Mouse (Mus musculus) liver, adult 2 months (tissue): Measurements from ENCODE around the gene Gm11172. TPM values are rescaled to one million over a fixed set of nuclear protein-coding genes. Genes with fewer than 3 reads are reported as not detected.

Source experiments
- DNase-seq: peaks from one replicate; pipeline ENCODE4 v3.0.0-alpha.2; 2011; ENCODE audit warnings: low read depth, low spot score; ENCODE audit errors: extremely low read depth
- H3K27ac ChIP-seq: fragments of 200-500 bp; replicated peaks from 2 replicates; pipeline ENCODE4 v1.5.1; 2012; ENCODE audit warnings: low read depth, mild to moderate bottlenecking, control low read depth, inconsistent platforms, low read length; ENCODE audit not compliant: insufficient read depth
- H3K27me3 ChIP-seq: fragments of 200-500 bp; 2 replicates; pipeline ENCODE4 v1.6.1; 2012; ENCODE audit warnings: mild to moderate bottlenecking, moderate library complexity, low read length, inconsistent platforms; ENCODE audit not compliant: control insufficient read depth, insufficient read depth
- H3K36me3 ChIP-seq: fragments of 200-500 bp; 2 replicates; pipeline ENCODE4 v1.6.1; 2012; ENCODE audit warnings: low read length, inconsistent platforms; ENCODE audit not compliant: control insufficient read depth, insufficient read depth
- H3K4me1 ChIP-seq: fragments of 200-500 bp; 2 replicates; pipeline ENCODE4 v1.6.1; 2011; ENCODE audit warnings: low read length; ENCODE audit not compliant: control insufficient read depth, insufficient read depth
- H3K4me3 ChIP-seq: fragments of 200-500 bp; 2 replicates; pipeline ENCODE4 v1.5.1; 2011; ENCODE audit warnings: low read depth, mild to moderate bottlenecking, control low read depth, low read length, moderate library complexity; ENCODE audit not compliant: insufficient read depth
- H3K79me2 ChIP-seq: fragments of 200-500 bp; 2 replicates; pipeline ENCODE4 v1.6.1; 2012; ENCODE audit warnings: inconsistent platforms, mild to moderate bottlenecking, low read length, moderate library complexity; ENCODE audit not compliant: control insufficient read depth, insufficient read depth
- H3K9ac ChIP-seq: fragments of 200-500 bp; 2 replicates; pipeline ENCODE4 v1.6.1; 2012; ENCODE audit warnings: low read depth, mild to moderate bottlenecking, control low read depth, inconsistent platforms, low read length
- CTCF ChIP-seq: fragments of 200-500 bp; IDR thresholded peaks from 2 replicates; pipeline ENCODE4 v1.5.1; 2011; ENCODE audit warnings: low read depth, low read length, control low read depth
- POLR2A ChIP-seq: fragments of 200-500 bp; IDR thresholded peaks from 2 replicates; pipeline ENCODE4 v1.6.1; 2011; ENCODE audit warnings: low read length, control low read depth; ENCODE audit not compliant: insufficient read depth; ENCODE audit errors: extremely low read depth
- WGBS: fragments of 180-500 bp; shearing (Covaris S2); methylation state at CpG from one replicate; pipeline ENCODE4 v1.1.7; 2018; 5-methylcytosine and 5-hydroxymethylcytosine counted together
- polyA plus RNA-seq: library from polyadenylated mRNA; depleted of rRNA; stranded (reverse); fragments of >200 nt; gene quantifications from 2 replicates; pipeline ENCODE4 v1.2.3, GENCODE M21; 2012
- total RNA-seq: library from RNA; depleted of rRNA; stranded (reverse); fragments of >200 nt; gene quantifications from 2 replicates; pipeline ENCODE4 v1.2.3, GENCODE M21; 2014

Gm11172 gene
- total and polyA plus RNA-seq, 2 experiments = not detected

DNA sequence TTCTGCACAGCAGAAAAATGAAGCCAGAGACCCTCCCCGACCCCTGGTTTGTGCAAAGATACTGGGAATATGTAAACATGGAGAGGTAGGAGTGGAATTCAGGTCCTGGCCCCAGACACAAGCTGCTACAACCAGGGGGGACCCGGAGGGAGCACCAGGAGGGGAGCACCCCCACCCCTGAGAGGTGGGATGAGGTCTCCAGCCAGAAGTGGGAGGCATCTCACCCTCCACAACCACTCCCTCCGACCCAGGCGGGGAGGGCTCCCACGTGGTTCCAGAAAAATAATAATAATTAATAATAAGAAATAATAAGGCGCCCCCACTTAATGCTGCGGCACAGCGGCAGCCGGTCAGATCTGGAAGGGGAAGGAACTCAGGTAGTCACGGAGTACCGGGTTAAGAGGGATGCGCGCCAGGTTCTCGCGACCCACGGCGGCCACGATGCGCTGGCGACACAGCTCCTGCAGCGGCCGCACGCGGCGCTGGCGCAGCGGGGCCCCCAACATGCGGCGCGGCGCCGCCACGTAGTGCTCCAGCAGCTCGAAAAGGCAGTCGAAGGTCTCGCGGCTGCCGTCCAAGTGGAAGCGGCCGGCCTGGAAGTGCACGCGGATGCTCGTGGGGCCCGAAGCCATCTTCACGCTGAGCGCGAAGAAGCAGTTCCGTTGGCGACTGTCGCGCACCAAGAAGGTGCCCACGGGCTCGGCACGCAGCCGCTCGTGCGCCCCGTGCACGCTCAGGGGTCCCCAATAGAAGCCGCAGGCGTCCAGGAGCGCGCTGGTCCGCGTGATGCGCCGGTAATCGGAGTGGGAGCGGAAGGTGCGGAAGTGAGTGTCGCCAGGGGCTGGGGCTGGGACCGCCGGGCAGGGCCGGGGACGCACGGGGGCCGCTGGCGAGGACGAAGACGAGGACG is 28.6 kb upstream of the Gm11172 start:
- 0 out of 2 replicates have a peak, but pooled peaks cover 5% of the 10 kb centered on the region for H3K27me3 ChIP-seq
- peak overlapping the region; percentile 91 for H3K4me3 ChIP-seq
- WGBS = 11% methylated on average over 81 of the region's 81 CpGs
- no peaks in the 10 kb centered on the region for H3K36me3 ChIP-seq
- H3K79me2 ChIP-seq = no peaks in the 10 kb centered on the region
- no peak for DNase-seq
- peak overlapping the region; percentile 81 for H3K9ac ChIP-seq
- no peak overlapping the region for H3K27ac ChIP-seq
- no peaks in the 10 kb centered on the region for H3K4me1 ChIP-seq
- no peak for TF ChIP-seq POLR2A
- 0 out of 2 replicates have a peak, but pooled peaks have one; percentile 12 for TF ChIP-seq CTCF

DNA sequence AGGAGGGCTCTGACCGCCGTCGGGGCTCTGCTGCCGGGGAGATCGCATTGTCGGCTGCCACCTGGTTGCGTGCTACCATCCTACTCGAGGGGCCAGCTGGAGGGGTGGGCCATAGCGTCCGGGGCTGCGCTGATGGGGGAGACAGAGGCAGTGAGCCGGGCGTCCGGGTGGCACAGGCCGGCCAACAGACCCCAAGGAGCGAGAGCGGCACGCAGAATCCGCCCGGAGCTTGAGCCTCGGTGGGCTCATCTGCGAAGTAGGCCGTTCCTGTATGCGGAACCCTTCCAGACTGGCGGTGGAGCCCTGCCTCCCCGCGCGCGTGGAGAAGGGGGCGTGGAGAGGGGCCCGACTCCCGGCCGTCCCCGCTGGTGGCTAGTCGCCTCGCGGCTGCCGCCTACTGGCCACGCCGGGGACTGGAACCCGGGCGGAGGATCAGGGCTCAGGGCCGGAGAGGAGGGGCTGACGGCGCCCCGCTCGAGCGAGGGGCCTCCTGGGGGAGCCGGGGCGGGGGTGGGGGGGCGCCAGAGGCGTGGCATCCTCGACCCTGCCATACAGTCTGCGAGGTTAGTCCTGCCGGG is 27.8 kb upstream of the Gm11172 start:
- peak overlapping the region; percentile 94 for H3K9ac ChIP-seq
- 0 out of 2 replicates have a peak, but pooled peaks cover 5% of the 10 kb centered on the region for H3K27me3 ChIP-seq
- DNase-seq = no peak
- no peaks in the 10 kb centered on the region for H3K4me1 ChIP-seq
- no peaks in the 10 kb centered on the region for H3K36me3 ChIP-seq
- H3K79me2 ChIP-seq = no peaks in the 10 kb centered on the region
- H3K27ac ChIP-seq = peak overlapping the region; percentile 65
- peak overlapping the region; percentile 91 for H3K4me3 ChIP-seq
- 2% methylated on average over 54 of the region's 55 CpGs for WGBS
- TF ChIP-seq POLR2A (no peak), CTCF (peak; percentile 83)

DNA sequence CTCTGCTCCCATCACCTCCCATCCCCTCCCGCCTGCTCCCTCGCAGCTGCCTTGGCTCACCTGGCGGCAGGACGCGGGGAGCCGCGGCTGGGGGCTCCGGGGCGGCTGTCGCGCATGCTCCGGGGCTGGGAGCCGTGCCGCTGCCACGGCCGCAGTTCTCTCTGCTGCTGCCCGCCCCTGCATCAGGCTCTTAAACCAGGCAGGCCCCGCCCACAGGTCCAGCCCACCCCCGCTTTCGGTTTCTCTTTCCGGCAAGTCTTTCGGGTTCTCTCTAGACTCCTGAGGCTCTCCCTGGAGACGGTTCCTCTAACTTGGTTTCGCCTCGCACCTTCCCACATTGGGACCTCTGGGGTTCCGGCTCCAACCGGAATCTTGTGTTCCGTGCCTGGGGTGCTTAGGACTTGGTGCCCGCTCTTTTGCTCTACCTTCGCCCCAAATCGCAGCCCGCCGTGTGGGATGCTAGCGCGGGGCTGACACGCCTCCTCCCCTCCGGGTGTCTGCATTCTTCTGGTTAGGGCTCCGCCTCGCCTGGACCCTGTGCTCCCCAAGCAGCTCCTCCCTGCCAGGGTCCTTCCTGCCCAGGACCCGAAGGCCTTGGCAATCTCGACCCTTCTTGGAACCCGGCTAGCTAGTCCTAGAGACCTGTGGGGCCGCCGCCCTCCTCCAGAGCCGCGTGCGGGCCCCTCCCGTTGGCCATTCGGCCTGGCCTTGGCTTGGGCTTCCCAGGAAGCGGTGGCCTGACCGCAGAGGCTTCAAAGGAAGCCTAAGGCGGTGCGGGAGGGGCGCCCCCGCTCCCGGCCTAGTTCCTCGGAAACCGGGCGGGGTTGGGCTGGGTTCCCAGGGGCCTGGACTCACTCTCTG is 27.1 kb upstream of the Gm11172 start, which contains the start of gene Socs1:
Gene Socs1, minus strand, starts transcription at position 166 of the 861 bp plus-strand sequence.
- H3K36me3 ChIP-seq = no peaks in the 10 kb centered on the region
- no peaks in the 10 kb centered on the region for H3K4me1 ChIP-seq
- H3K79me2 ChIP-seq = no peaks in the 10 kb centered on the region
- H3K27me3 ChIP-seq = 0 out of 2 replicates have a peak, but pooled peaks cover 5% of the 10 kb centered on the region
- DNase-seq = peak; percentile 79
- WGBS = under 1% methylated on average over 59 of the region's 59 CpGs
- no peak for TF ChIP-seq CTCF
- TF ChIP-seq POLR2A = peak; percentile 84
- peak within 1 kb of the TSS; percentile 65 for H3K27ac ChIP-seq
- peak within 1 kb of the TSS; percentile 91 for H3K4me3 ChIP-seq
- H3K9ac ChIP-seq = peak within 1 kb of the TSS; percentile 94

DNA sequence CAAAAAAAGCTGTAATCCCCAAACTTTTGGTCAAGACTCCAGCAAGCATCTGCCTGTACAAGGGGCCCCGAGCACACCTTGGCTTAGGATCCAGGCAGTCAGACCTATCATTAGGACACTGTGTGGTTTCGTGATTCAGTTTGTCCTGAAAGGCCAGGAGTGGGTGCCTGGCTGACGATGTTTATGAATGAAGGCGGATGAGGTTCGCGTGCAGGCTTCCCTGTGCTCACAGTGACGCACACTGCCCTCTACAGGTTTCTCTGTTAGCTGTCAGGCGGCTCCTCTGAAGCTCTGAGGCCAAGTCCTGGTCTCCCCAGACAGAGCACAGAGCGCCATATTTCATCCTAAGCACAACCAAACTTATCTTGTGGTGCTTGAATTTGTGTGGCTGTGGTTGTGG is 26.4 kb upstream of the Gm11172 start:
- TF ChIP-seq POLR2A (no peak), CTCF (peak; percentile 95)
- peak overlapping the region; percentile 91 for H3K4me3 ChIP-seq
- peak overlapping the region; percentile 26 for H3K9ac ChIP-seq
- peak; percentile 75 for DNase-seq
- H3K27me3 ChIP-seq = 0 out of 2 replicates have a peak, but pooled peaks cover 5% of the 10 kb centered on the region
- no peaks in the 10 kb centered on the region for H3K79me2 ChIP-seq
- H3K36me3 ChIP-seq = no peaks in the 10 kb centered on the region
- WGBS = 2% methylated on average over 9 of the region's 9 CpGs
- no peaks in the 10 kb centered on the region for H3K4me1 ChIP-seq
- H3K27ac ChIP-seq = peak overlapping the region; percentile 59

DNA sequence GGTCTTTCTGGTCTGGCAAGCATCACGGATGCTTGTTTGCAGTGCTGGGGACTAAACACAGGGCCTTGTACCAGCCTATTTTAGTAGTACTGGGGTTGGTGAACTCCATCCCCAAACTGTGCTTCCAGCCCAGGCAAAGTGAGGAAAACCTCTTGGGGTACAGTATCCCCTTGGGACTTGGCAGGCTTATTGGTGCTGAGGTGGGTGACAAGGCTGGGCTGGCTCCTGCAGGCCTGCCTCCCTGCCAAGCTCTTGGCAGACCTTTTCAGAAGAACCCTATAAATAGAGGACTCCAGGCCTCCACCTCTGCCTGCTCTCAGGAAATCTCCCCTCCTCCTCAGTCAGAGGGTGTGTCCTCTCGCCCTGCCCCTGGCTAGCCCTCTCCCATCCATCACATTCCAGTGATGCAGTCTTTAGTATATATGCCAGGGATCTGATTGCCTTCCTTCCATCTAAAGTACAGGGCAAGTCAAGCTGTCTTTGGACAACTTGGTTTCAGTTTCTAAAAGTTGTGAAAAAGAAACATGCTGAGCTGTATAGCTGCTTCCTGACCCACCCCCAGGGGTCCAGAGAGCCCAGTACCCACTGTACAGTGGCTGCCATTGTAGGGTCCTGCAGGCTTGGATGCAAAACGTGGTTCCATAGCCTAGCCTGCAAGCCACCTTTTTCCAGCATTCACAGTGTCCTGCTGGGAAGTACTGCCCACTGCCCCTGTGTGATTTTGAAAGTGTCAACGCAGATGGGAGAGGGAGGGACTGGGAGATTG is 25.8 kb upstream of the Gm11172 start:
- Histone ChIP-seq H3K27ac (no peak overlapping the region), H3K4me1 (no peaks in the 10 kb centered on the region), H3K79me2 (no peaks in the 10 kb centered on the region), H3K27me3 (0 out of 2 replicates have a peak, but pooled peaks cover 5% of the 10 kb centered on the region), H3K36me3 (no peaks in the 10 kb centered on the region), H3K9ac (no peak overlapping the region), H3K4me3 (no peak overlapping the region)
- DNase-seq = no peak
- no peak for TF ChIP-seq CTCF
- no peak for TF ChIP-seq POLR2A
- 58% methylated on average over 4 of the region's 4 CpGs for WGBS
